Mouse (Mus musculus): Measurements from ENCODE around the gene Spef2. TPM values are rescaled to one million over a fixed set of nuclear protein-coding genes. Genes with fewer than 3 reads are reported as not detected.

Gene Spef2
- polyA plus RNA-seq, 1 experiment from 2014 or later: 2.1 TPM

- no peaks in the 10 kb centered on the region for H3K27me3 ChIP-seq (ENCODE audit: control insufficient read depth, insufficient read depth, low read depth, low read length)
- H3K27ac ChIP-seq (ENCODE audit: low read length): no peak within 1 kb of the TSS
- WGBS: 87% methylated on average over 4 of the region's 4 CpGs
- no peak for ATAC-seq
- H3K4me2 ChIP-seq (ENCODE audit: low read length): no peak within 1 kb of the TSS
- H3K4me1 ChIP-seq (ENCODE audit: control insufficient read depth, insufficient read depth, low read length): no peaks in the 10 kb centered on the region
- no peak within 1 kb of the TSS for H3K4me3 ChIP-seq (ENCODE audit: low read depth, low read length)
- H3K9me3 ChIP-seq (replicated peaks; ENCODE audit: control insufficient read depth, low read length, poor library complexity, severe bottlenecking): no peaks in the 10 kb centered on the region
- H3K36me3 ChIP-seq (ENCODE audit: control insufficient read depth, insufficient read depth, low read length): no peaks in the 10 kb centered on the region
- H3K9ac ChIP-seq (ENCODE audit: low read depth, low read length): no peak within 1 kb of the TSS
Measured at GRCm38 (mm10) chr15:9530076-9530475, 218.6 kb downstream of the Spef2 start, which contains the start of gene Il7r. Gene Il7r, minus strand, starts transcription at chr15:9530176.

- ATAC-seq: no peak
- Histone ChIP-seq H3K9me3 (replicated peaks; ENCODE audit: control insufficient read depth, low read length, poor library complexity, severe bottlenecking) (no peaks in the 10 kb centered on the region), H3K27me3 (ENCODE audit: control insufficient read depth, insufficient read depth, low read depth, low read length) (no peaks in the 10 kb centered on the region), H3K9ac (ENCODE audit: low read depth, low read length) (no peak overlapping the region), H3K27ac (ENCODE audit: low read length) (no peak overlapping the region), H3K4me2 (ENCODE audit: low read length) (no peak overlapping the region), H3K4me1 (ENCODE audit: control insufficient read depth, insufficient read depth, low read length) (no peaks in the 10 kb centered on the region), H3K4me3 (ENCODE audit: low read depth, low read length) (no peak overlapping the region), H3K36me3 (ENCODE audit: control insufficient read depth, insufficient read depth, low read length) (no peaks in the 10 kb centered on the region)
- 81% methylated on average over 3 of the region's 3 CpGs for WGBS
Measured at GRCm38 (mm10) chr15:9529646-9530045, 219.0 kb downstream of the Spef2 start.

Other genes with a start within 250 kb of the Spef2 start
- gene Il7r, start 218.7 kb downstream of the Spef2 start, polyA plus RNA-seq (2015; fragmentation: Nextera tagmentation; extraction: Ambion mirVana): 0.24 TPM in 1 of 2 replicates, not detected in the other